Mouse (Mus musculus) midbrain, embryonic 10.5 days (tissue): ENCODE measurements around the gene Plxna4. TPM values are rescaled to one million over a fixed set of nuclear protein-coding genes. Genes with fewer than 3 reads are reported as not detected.

ENCODE experiments used
- DNase-seq: peaks from one replicate; pipeline ENCODE4 v3.0.0-alpha.2; 2017; ENCODE audit warnings: low spot score
- H3K27ac ChIP-seq: fragments of 300-500 bp; sonication (generic); replicated peaks from 2 replicates; pipeline ENCODE4 v1.5.1; 2016; ENCODE audit warnings: mild to moderate bottlenecking
- H3K27me3 ChIP-seq: fragments of 300-500 bp; sonication (generic); 2 replicates; pipeline ENCODE4 v1.6.1; 2016; ENCODE audit warnings: low read depth, mild to moderate bottlenecking; ENCODE audit not compliant: poor library complexity, severe bottlenecking
- H3K36me3 ChIP-seq: fragments of 300-500 bp; sonication (generic); 2 replicates; pipeline ENCODE4 v1.6.1; 2016; ENCODE audit warnings: mild to moderate bottlenecking, moderate library complexity
- H3K4me1 ChIP-seq: fragments of 300-500 bp; sonication (generic); 2 replicates; pipeline ENCODE4 v1.6.1; 2016
- H3K4me3 ChIP-seq: fragments of 300-500 bp; sonication (generic); 2 replicates; pipeline ENCODE4 v1.5.1; 2016; ENCODE audit warnings: mild to moderate bottlenecking, moderate library complexity
- H3K9me3 ChIP-seq: fragments of 300-500 bp; sonication (generic); replicated peaks from 2 replicates; pipeline ENCODE4 v1.6.1; 2016; ENCODE audit warnings: mild to moderate bottlenecking
- WGBS: fragments of 180-500 bp; shearing (Covaris S2); methylation state at CpG from one replicate; pipeline ENCODE4 v1.1.7; 2016; 5-methylcytosine and 5-hydroxymethylcytosine counted together
- polyA plus RNA-seq: library from polyadenylated mRNA; unstranded; fragments of >200 nt; fragmentation: Nextera tagmentation; extraction: Ambion mirVana; gene quantifications from 2 replicates; pipeline ENCODE4 v1.2.1, GENCODE M21; 2016

Plxna4 gene
- polyA plus RNA-seq, 1 experiment from 2014 or later = 1.2 TPM

DNA sequence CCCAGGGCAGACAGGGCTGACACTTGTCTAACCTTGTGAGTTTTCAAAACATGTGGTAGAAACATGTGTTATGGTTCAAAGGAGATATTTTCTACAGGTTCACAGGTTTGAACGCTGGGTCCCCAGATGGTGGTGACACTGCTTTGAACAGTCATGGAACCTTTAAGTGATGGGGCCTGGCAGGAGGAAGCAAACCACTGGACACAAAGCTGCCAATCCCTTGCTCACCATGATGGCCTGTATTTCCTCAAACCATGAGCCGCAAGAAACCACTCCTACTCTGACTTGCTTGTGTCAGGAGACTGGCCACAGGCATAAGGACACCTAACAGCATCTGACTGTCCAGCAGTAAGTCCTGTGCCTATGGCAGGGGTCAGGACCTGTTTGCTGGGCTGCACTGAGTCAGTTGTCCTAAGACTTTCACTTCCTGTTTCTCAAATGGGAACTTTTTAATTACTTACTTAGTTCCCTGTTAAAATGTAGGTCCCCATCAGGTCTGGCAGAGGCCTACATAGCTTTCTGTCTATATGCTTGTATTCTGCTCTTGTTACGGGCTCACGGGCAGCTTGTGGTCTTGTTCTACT lies 403.5 kb downstream of the Plxna4 start:
- Histone ChIP-seq H3K27me3 (no peaks in the 10 kb centered on the region), H3K27ac (no peak overlapping the region), H3K9me3 (no peaks in the 10 kb centered on the region), H3K36me3 (no peaks in the 10 kb centered on the region), H3K4me3 (no peak overlapping the region), H3K4me1 (0 out of 2 replicates have a peak, but pooled peaks cover 3% of the 10 kb centered on the region)
- DNase-seq = no peak
- 90% methylated on average over 4 of the region's 4 CpGs for WGBS

DNA sequence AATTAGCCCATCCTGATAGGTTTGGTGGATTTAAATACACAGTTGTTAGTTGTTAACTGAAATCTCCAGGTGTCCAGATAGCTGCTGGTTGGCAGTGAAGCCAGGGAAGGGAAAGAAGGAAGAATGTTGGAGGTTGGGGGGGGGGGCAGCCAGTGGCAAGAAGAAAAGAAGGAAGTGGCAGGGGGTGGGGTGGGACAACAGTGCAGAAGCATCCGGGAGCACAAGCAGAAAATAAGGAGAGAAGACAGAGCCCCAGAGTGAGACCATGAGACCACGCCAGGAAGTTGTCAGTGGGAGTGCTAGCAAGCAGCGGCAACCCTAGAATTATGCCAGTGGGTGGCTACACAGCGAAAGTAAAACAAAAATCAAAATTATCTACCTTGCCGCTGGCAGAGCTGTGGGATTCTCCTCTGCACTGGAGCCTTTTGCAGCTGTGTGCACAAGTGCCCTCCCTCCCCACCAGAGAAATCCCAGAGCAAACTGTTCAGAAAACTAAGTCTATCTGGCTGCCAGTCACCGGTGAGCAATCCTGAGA lies 404.3 kb downstream of the Plxna4 start:
- H3K27ac ChIP-seq = no peak overlapping the region
- no peaks in the 10 kb centered on the region for H3K36me3 ChIP-seq
- H3K9me3 ChIP-seq = no peaks in the 10 kb centered on the region
- 0 out of 2 replicates have a peak, but pooled peaks cover 3% of the 10 kb centered on the region for H3K4me1 ChIP-seq
- H3K4me3 ChIP-seq = no peak overlapping the region
- 78% methylated on average over 6 of the region's 6 CpGs for WGBS
- DNase-seq = no peak
- H3K27me3 ChIP-seq = no peaks in the 10 kb centered on the region

DNA sequence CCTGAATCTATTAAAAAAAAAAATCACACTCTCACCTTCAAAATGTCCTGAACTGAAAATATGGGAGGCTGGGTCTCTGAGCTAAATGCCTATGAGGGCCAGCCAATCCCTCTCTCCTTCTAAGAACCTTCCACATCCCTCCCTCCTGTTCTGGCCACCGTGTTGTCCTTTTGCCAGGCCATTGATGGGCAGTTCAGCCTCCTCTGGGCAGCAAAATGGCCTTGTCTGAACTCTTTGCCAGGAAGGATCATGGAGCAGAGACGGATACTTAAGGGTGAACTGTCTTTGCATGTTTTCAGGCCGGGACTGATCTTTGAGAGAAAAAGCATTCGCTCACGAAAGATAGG lies 408.0 kb downstream of the Plxna4 start:
- no peak for DNase-seq
- H3K9me3 ChIP-seq = no peaks in the 10 kb centered on the region
- no peaks in the 10 kb centered on the region for H3K36me3 ChIP-seq
- WGBS = 80% methylated on average over 5 of the region's 5 CpGs
- H3K27me3 ChIP-seq = no peaks in the 10 kb centered on the region
- no peak overlapping the region for H3K27ac ChIP-seq
- 0 out of 2 replicates have a peak, but pooled peaks cover 6% of the 10 kb centered on the region for H3K4me1 ChIP-seq
- H3K4me3 ChIP-seq = no peak overlapping the region

DNA sequence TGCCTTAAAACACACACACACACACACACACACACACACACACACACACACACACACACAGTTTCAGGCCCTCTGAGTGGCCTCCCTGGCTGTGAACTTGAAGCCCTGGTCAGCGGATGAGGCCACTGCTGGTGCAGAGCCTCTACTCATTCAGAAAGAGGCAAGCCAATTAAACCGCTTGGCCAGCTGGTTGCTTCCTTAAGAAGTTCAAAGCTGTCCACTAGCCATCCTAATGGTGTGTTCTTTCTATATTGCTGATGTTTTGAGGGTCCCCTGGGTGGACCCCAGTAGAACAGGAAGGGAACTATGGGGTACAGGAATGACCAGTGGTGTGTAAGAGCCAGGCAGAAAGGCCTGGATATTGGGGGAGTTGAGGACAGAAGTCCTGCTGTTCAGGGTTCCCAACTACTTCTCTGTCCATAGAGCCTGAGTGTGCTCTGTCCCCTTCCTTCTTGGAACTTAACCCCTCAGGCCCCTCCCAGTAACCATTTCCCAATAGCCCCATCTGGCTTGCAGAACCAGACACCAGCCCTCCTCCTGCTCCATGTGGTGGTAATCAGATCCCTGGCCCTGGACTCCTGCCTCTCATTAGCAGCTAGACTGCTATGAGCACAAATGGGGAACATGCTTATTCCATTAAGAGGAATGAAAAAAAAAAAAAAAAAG lies 408.5 kb downstream of the Plxna4 start:
- WGBS = 91% methylated on average over 2 of the region's 2 CpGs
- Histone ChIP-seq H3K27ac (no peak overlapping the region), H3K4me3 (no peak overlapping the region), H3K36me3 (no peaks in the 10 kb centered on the region), H3K4me1 (0 out of 2 replicates have a peak, but pooled peaks cover 6% of the 10 kb centered on the region), H3K9me3 (no peaks in the 10 kb centered on the region), H3K27me3 (no peaks in the 10 kb centered on the region)
- DNase-seq = peak; percentile 34

DNA sequence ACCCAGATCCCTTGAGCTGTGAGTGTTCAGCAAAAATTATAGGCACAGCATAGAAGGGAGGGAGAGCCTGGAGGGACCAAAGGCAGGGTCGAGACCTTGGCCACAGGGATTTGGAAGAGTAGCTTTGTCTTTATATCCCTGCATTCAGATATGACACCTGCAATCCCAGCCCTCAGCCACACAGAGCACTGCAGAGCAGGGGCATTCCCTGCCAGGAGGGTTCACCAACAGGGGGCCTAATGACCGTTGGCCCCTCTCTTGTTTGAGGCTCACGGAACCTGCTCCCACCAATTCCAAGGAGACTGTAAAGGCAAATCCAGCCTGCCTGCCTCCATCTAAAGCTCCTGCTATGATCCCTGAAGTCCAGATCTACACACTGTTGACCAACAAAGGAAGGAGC lies 410.1 kb downstream of the Plxna4 start:
- Histone ChIP-seq H3K27ac (no peak overlapping the region), H3K27me3 (no peaks in the 10 kb centered on the region), H3K9me3 (no peaks in the 10 kb centered on the region), H3K36me3 (no peaks in the 10 kb centered on the region), H3K4me1 (0 out of 2 replicates have a peak, but pooled peaks cover 3% of the 10 kb centered on the region), H3K4me3 (no peak overlapping the region)
- DNase-seq = no peak
- WGBS = 57% methylated on average over 3 of the region's 3 CpGs

DNA sequence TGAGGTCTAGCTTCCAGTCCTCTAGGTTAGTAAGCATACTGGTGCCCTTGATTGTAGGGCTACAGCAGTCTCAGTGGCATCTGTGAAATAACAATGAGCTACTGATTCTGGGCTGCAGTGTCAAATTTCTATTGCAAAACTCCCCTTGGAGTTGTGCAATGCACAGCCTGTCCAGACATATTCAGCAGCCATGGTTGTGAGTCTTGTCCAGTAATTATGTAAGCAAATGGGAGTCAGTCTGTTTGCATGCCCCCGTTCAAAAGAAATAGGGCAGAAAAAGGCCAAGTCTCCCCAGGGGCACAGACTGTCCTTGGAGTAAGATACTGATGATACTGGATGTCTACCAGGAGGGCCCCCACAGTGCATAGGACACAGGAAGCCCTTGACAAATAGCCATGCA lies 420.3 kb downstream of the Plxna4 start:
- Histone ChIP-seq H3K4me1 (no peaks in the 10 kb centered on the region), H3K9me3 (no peaks in the 10 kb centered on the region), H3K4me3 (no peak overlapping the region), H3K27ac (no peak overlapping the region), H3K36me3 (no peaks in the 10 kb centered on the region), H3K27me3 (no peaks in the 10 kb centered on the region)
- 77% methylated on average over 1 of the region's 1 CpGs for WGBS
- no peak for DNase-seq

DNA sequence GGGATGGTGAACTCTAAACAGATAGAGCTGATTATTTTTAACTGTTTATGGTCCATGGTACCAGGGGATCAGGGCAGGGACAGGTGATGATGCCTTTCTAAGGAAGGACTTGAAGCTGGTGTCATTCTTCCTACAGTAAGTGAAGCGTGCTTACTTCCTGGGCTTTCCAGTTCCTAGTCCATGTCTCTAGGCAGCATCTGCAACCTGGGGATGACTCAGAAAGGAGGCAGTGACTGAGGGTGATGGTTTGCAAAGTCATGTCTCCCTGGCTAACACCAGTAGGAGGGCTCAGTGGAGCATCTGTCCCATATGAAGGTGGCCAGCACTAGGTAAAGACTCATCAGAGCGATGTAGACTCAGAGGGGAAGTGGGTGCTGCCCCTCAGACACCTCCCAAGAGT lies 427.6 kb downstream of the Plxna4 start:
- no peak overlapping the region for H3K4me3 ChIP-seq

DNA sequence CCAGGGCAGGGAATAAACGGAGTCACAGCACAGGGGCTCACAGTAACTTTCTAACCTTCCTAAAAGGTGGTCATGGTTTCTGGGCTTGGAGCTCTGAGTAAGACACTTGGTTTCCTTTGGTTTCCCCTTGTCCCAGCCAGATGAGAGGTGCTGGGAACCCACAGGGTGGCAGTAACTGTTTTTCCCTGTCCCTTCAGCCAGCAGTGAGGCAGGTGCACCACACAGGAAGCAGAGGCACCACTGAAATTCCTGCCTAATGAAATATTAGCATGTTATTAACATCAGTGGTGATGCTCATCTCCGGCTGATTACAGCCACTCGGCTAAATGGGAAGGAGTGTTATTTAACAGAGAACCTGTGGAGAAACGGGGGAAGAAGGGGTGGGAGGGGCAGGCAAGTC lies 428.1 kb downstream of the Plxna4 start:
- Histone ChIP-seq H3K4me3 (no peak overlapping the region), H3K9me3 (no peaks in the 10 kb centered on the region), H3K27me3 (no peaks in the 10 kb centered on the region), H3K36me3 (no peaks in the 10 kb centered on the region), H3K27ac (no peak overlapping the region), H3K4me1 (peaks cover 8% of the 10 kb centered on the region)
- 71% methylated on average over 4 of the region's 4 CpGs for WGBS
- no peak for DNase-seq

More for the DNA sequence above, 427.6 kb downstream of the Plxna4 start:
- WGBS = 79% methylated on average over 2 of the region's 2 CpGs
- no peak for DNase-seq
- H3K27me3 ChIP-seq = no peaks in the 10 kb centered on the region
- H3K36me3 ChIP-seq = no peaks in the 10 kb centered on the region
- no peak overlapping the region for H3K27ac ChIP-seq
- peaks cover 7% of the 10 kb centered on the region for H3K4me1 ChIP-seq
- no peaks in the 10 kb centered on the region for H3K9me3 ChIP-seq

DNA sequence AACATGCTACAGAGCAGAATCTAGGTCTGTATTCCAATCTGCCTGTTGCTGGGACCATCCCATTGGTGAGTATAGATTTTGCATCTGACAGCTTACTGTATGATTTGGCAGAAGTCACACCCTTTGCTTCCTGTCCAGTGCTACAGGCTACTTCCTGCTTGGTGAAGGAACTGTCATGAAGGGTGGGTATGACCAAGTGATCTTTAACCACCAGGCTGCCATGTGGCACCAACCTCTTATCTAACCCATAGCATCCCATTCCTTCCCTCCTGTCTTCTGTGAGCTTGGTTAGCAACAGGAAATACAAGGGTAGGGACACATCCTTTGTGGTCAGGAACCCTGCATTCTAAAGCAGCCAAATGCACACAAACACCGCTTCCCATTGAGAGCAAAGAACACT lies 429.6 kb downstream of the Plxna4 start:
- DNase-seq = no peak
- no peaks in the 10 kb centered on the region for H3K27me3 ChIP-seq
- H3K4me3 ChIP-seq = no peak overlapping the region
- no peak overlapping the region for H3K27ac ChIP-seq
- no peaks in the 10 kb centered on the region for H3K36me3 ChIP-seq
- 81% methylated on average over 1 of the region's 1 CpGs for WGBS
- no peaks in the 10 kb centered on the region for H3K9me3 ChIP-seq
- peaks cover 8% of the 10 kb centered on the region for H3K4me1 ChIP-seq

DNA sequence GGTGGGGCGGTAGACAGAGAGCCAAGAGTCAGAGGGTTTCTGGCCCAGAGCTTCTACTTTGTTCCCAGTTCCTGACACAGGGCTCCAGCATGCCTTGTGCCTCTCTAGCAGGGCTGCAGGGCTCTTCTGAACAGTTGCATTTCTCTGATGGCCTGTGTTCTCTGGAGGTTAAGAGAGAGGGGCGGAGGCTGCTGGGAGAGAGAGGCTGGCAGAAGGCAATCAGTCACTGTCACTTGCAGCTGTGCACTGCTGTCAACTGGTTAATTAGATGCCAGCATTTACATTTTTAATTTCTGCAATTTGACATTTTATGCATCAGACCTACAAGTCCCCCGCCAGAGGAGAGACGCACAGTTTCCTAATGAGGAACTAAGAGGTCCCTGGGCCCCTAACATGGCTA lies 434.8 kb downstream of the Plxna4 start:
- no peaks in the 10 kb centered on the region for H3K27me3 ChIP-seq

DNA sequence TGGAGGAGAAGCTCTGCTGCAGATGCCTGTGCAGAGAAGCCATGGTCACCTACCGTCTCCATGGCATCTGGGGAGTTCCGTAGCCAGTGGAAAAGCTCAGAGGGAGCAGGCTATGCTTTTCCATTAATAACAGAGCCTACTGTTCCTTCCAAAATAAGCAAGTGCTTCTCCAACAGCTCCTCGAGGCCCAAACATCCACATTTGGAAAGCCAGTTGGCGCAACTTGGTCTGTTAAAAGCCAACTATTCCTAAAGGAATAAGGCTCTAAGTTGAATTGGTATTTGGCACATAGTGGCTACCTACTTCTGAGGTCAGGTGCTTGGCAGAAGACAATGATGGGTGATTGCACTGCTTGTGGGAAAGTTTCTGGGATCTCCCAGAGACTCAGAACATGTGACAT lies 437.2 kb downstream of the Plxna4 start:
- H3K27me3 ChIP-seq = no peaks in the 10 kb centered on the region
- H3K27ac ChIP-seq = no peak overlapping the region
- H3K9me3 ChIP-seq = no peaks in the 10 kb centered on the region
- peaks cover 5% of the 10 kb centered on the region for H3K4me1 ChIP-seq
- H3K4me3 ChIP-seq = no peak overlapping the region
- H3K36me3 ChIP-seq = no peaks in the 10 kb centered on the region
- DNase-seq = no peak
- WGBS = 92% methylated on average over 4 of the region's 4 CpGs

More for the DNA sequence above, 434.8 kb downstream of the Plxna4 start:
- Histone ChIP-seq H3K4me1 (peaks cover 8% of the 10 kb centered on the region), H3K9me3 (no peaks in the 10 kb centered on the region), H3K27ac (no peak overlapping the region), H3K36me3 (no peaks in the 10 kb centered on the region), H3K4me3 (no peak overlapping the region)
- DNase-seq = no peak
- 92% methylated on average over 4 of the region's 4 CpGs for WGBS

DNA sequence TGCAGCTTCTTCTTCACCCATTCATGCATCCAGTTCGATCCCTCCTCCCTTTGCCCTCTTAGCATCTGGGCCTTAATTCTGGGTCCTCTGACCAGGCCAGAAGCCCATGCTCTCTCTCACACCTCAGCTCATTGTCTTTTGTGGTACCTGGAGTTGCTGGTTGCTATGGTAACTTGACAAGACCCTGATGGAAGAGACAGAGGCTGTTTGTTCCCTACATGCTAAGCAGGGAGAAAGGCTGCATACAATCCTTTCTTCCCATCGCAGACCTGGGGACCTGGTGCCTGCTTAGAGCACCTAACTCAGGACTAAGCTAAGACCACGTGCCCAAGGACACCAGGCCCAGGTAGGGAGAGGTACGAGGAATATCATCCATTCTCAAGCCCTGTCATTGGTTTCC lies 443.2 kb downstream of the Plxna4 start:
- DNase-seq = no peak
- Histone ChIP-seq H3K4me1 (no peaks in the 10 kb centered on the region), H3K4me3 (no peak overlapping the region), H3K27ac (no peak overlapping the region), H3K36me3 (no peaks in the 10 kb centered on the region), H3K27me3 (no peaks in the 10 kb centered on the region), H3K9me3 (no peaks in the 10 kb centered on the region)
- 77% methylated on average over 4 of the region's 4 CpGs for WGBS

DNA sequence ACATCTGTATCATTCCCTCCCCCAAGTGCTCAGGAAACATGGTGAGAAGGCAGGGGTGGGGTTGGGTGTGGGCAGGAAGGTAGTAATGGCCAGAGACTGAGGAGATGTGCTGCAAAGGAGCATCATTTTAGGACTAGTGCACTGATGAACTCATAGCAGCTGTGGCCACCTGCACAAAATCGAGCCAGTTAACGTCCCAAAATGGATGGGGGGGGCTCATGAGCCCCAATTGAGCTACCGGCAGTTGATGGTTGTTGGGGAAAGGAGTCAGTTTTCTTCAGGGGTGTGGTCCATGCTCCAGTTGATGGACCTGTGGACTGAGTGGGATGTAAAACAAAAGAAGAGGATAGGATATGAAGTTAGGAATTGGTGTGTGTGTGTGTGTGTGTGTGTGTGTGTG lies 448.5 kb downstream of the Plxna4 start:
- H3K36me3 ChIP-seq = no peaks in the 10 kb centered on the region
- H3K27me3 ChIP-seq = no peaks in the 10 kb centered on the region
- no peaks in the 10 kb centered on the region for H3K9me3 ChIP-seq
- 89% methylated on average over 3 of the region's 3 CpGs for WGBS
- no peaks in the 10 kb centered on the region for H3K4me1 ChIP-seq
- H3K4me3 ChIP-seq = no peak overlapping the region
- H3K27ac ChIP-seq = no peak overlapping the region
- DNase-seq = no peak
